Mouse (Mus musculus): Measurements from ENCODE around the gene Ppil4.

Ppil4 gene

GRCm38 (mm10) chr10:7825281-7825665 is 32.6 kb downstream of the Ppil4 start:
- no peak for DNase-seq

- DNase-seq = no peak
Observed at GRCm38 (mm10) chr10:7826106-7826505, 33.4 kb downstream of the Ppil4 start.

GRCm38 (mm10) chr10:7832171-7832676 is 39.5 kb downstream of the Ppil4 start, which contains the start of gene Zc3h12d:
Zc3h12d (plus strand) TSS chr10:7832470.
- peak; percentile 82 for DNase-seq

- peak; percentile 41 for DNase-seq
Observed at GRCm38 (mm10) chr10:7833377-7834165, 40.9 kb downstream of the Ppil4 start.

- peak; percentile 59 for DNase-seq
Observed at GRCm38 (mm10) chr10:7834671-7835225, 42.1 kb downstream of the Ppil4 start.

- no peak for DNase-seq
Observed at GRCm38 (mm10) chr10:7836902-7837301, 44.2 kb downstream of the Ppil4 start.

GRCm38 (mm10) chr10:7837446-7837845 is 44.8 kb downstream of the Ppil4 start:
- DNase-seq = no peak

- no peak for DNase-seq
Observed at GRCm38 (mm10) chr10:7838036-7838435, 45.3 kb downstream of the Ppil4 start.

GRCm38 (mm10) chr10:7838874-7839421 is 46.3 kb downstream of the Ppil4 start:
- DNase-seq = no peak

GRCm38 (mm10) chr10:7839551-7840352 is 47.1 kb downstream of the Ppil4 start:
- peak; percentile 50 for DNase-seq

GRCm38 (mm10) chr10:7840353-7840733 is 47.7 kb downstream of the Ppil4 start:
- no peak for DNase-seq

- DNase-seq = peak; percentile 59
Observed at GRCm38 (mm10) chr10:7840785-7841184, 48.1 kb downstream of the Ppil4 start.

- no peak for DNase-seq
Observed at GRCm38 (mm10) chr10:7841571-7842080, 48.9 kb downstream of the Ppil4 start.

- no peak for DNase-seq
Observed at GRCm38 (mm10) chr10:7843181-7843580, 50.5 kb downstream of the Ppil4 start.

GRCm38 (mm10) chr10:7844161-7844560 is 51.5 kb downstream of the Ppil4 start:
- DNase-seq = peak; percentile 74

GRCm38 (mm10) chr10:7845136-7845535 is 52.4 kb downstream of the Ppil4 start:
- DNase-seq = no peak

- DNase-seq = no peak
Observed at GRCm38 (mm10) chr10:7845991-7846390, 53.3 kb downstream of the Ppil4 start.

GRCm38 (mm10) chr10:7847166-7847605 is 54.5 kb downstream of the Ppil4 start:
- no peak for DNase-seq

GRCm38 (mm10) chr10:7851891-7852290 is 59.2 kb downstream of the Ppil4 start:
- DNase-seq = no peak

GRCm38 (mm10) chr10:7860494-7860893 is 67.8 kb downstream of the Ppil4 start:
- no peak for DNase-seq

GRCm38 (mm10) chr10:7861259-7861936 is 68.7 kb downstream of the Ppil4 start:
- DNase-seq = no peak

- DNase-seq = no peak
Observed at GRCm38 (mm10) chr10:7861937-7862657, 69.4 kb downstream of the Ppil4 start.
